Mouse (Mus musculus) forebrain, embryonic 10.5 days (tissue): Measurements from ENCODE around the gene Fhit. TPM values are rescaled to one million over a fixed set of nuclear protein-coding genes. Genes with fewer than 3 reads are reported as not detected.
"Not testable (repeated sequence)": the region's sequence is repeated elsewhere in the genome, so short reads cannot be mapped to it uniquely, and the experiment has no call there.

ENCODE experiments used
- DNase-seq: peaks from one replicate; pipeline ENCODE4 v3.0.0-alpha.2; 2017; ENCODE audit warnings: low spot score; ENCODE audit errors: extremely low spot score
- H3K27ac ChIP-seq: fragments of 300-500 bp; sonication (generic); 2 replicates; pipeline ENCODE4 v1.5.1; 2016; ENCODE audit warnings: mild to moderate bottlenecking
- H3K27me3 ChIP-seq: fragments of 300-500 bp; sonication (generic); 2 replicates; pipeline ENCODE4 v1.6.1; 2016; ENCODE audit warnings: mild to moderate bottlenecking; ENCODE audit not compliant: poor library complexity, severe bottlenecking
- H3K36me3 ChIP-seq: fragments of 300-500 bp; sonication (generic); replicated peaks from 2 replicates; pipeline ENCODE4 v1.6.1; 2016; ENCODE audit warnings: mild to moderate bottlenecking, moderate library complexity
- H3K4me1 ChIP-seq: fragments of 300-500 bp; sonication (generic); 2 replicates; pipeline ENCODE4 v1.6.1; 2016
- H3K4me3 ChIP-seq: fragments of 300-500 bp; sonication (generic); 2 replicates; pipeline ENCODE4 v1.5.1; 2016; ENCODE audit warnings: mild to moderate bottlenecking, moderate library complexity
- H3K9me3 ChIP-seq: fragments of 300-500 bp; sonication (generic); 2 replicates; pipeline ENCODE4 v1.6.1; 2016; ENCODE audit warnings: mild to moderate bottlenecking, moderate library complexity
- WGBS: fragments of 180-500 bp; shearing (Covaris S2); methylation state at CpG from one replicate; pipeline ENCODE4 v1.1.7; 2016; 5-methylcytosine and 5-hydroxymethylcytosine counted together
- polyA plus RNA-seq: library from polyadenylated mRNA; unstranded; fragments of >200 nt; fragmentation: Nextera tagmentation; extraction: Ambion mirVana; gene quantifications from 2 replicates; pipeline ENCODE4 v1.2.1, GENCODE M21; 2016

Gene Fhit
- polyA plus RNA-seq, 1 experiment from 2014 or later, result 1.4 TPM

DNA sequence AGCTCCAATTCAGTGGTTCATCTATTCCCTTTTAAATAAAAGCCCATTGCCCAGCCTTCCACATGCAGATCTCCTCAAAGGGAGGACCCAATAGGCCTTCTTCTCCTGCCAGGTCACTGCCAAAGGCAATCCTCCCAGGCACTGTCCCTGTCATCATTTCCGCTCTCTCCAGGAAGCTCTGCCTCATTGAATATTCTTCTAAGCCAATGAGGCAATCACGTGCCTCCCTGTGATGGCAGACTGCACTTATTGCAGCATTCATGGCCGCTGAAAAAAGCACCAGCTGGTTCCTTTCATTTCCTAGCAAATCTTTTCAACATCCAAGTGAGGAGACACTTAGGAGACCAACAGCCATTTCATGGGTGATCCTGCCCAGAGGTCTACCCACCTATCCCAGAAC is 77.9 kb downstream of the Fhit start:
- no peaks in the 10 kb centered on the region for H3K27me3 ChIP-seq
- WGBS, result 66% methylated on average over 3 of the region's 3 CpGs
- H3K36me3 ChIP-seq, result no peaks in the 10 kb centered on the region
- H3K27ac ChIP-seq, result no peak overlapping the region
- H3K9me3 ChIP-seq, result no peaks in the 10 kb centered on the region
- no peak for DNase-seq
- H3K4me3 ChIP-seq, result no peak overlapping the region
- H3K4me1 ChIP-seq, result peaks cover 8% of the 10 kb centered on the region

GRCm38 (mm10) chr14:11083462-11083861 is 78.4 kb downstream of the Fhit start:
- Histone ChIP-seq H3K27ac (no peak overlapping the region), H3K27me3 (no peaks in the 10 kb centered on the region)

GRCm38 (mm10) chr14:11063594-11063993 is 98.2 kb downstream of the Fhit start:
- H3K27ac ChIP-seq, result no peak overlapping the region
- H3K36me3 ChIP-seq, result no peaks in the 10 kb centered on the region
- H3K4me3 ChIP-seq, result no peak overlapping the region
- H3K4me1 ChIP-seq, result peaks cover 6% of the 10 kb centered on the region; the same call in 1 of the 2 replicates
- no peaks in the 10 kb centered on the region for H3K9me3 ChIP-seq
- no peak for DNase-seq
- H3K27me3 ChIP-seq, result no peaks in the 10 kb centered on the region
- WGBS, result 80% methylated on average over 2 of the region's 2 CpGs

More at GRCm38 (mm10) chr14:11083462-11083861, 78.4 kb downstream of the Fhit start:
- peaks cover 8% of the 10 kb centered on the region for H3K4me1 ChIP-seq
- H3K9me3 ChIP-seq, result no peaks in the 10 kb centered on the region
- DNase-seq, result no peak
- no peak overlapping the region for H3K4me3 ChIP-seq
- WGBS, result 80% methylated on average over 5 of the region's 5 CpGs
- no peaks in the 10 kb centered on the region for H3K36me3 ChIP-seq

- Histone ChIP-seq H3K36me3 (no peaks in the 10 kb centered on the region), H3K9me3 (no peaks in the 10 kb centered on the region), H3K27ac (no peak overlapping the region), H3K4me3 (no peak overlapping the region), H3K27me3 (no peaks in the 10 kb centered on the region), H3K4me1 (peaks cover 6% of the 10 kb centered on the region; the same call in 1 of the 2 replicates)
- DNase-seq, result no peak
These were observed 101.6 kb downstream of the Fhit start for GRCm38 (mm10) chr14:11060221-11060620.

DNA sequence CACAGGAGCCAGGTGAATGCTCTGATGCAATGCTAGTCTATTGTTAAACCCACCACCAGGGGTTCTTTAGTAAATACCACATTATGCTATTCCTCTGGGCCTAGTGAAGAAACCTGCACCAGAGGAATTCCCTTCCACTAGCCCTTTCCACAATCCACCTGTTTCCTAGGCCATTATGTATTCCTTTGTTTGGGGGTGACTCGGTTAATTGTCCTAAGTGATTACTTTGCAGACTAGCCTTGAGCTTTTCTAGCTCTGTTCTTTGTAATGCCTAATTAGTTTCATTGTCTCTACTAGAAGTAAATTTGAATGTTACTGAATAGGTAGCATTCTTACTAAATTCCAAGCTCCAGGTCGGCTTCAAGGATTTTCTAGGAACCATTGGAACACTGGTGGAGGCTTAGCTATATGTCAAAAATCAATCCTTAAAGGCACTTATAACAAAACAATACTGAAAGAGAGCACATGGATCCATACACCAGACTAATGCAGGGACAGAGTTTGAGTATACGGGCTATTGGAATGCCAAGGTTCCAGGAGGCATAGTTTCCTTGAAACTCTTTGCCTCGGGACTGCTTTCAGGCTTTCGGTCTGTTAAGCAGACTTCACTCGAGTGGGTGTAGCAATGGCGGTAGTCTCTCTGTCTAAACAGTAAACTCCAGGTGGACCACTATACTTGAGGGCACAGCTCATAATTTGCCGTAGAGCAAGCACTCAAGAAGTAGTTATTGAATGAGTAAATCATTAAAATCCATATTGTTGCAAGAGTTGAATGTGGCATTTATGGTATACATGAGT is 122.1 kb downstream of the Fhit start:
- not testable (repeated sequence) for H3K27ac ChIP-seq, H3K9me3 ChIP-seq, H3K27me3 ChIP-seq, H3K4me1 ChIP-seq, H3K36me3 ChIP-seq, H3K4me3 ChIP-seq, DNase-seq
- WGBS, result 47% methylated on average over 8 of the region's 8 CpGs

GRCm38 (mm10) chr14:11021391-11021790 is 140.4 kb downstream of the Fhit start:
- no peak overlapping the region for H3K27ac ChIP-seq
- no peak for DNase-seq
- H3K27me3 ChIP-seq, result no peaks in the 10 kb centered on the region
- no peaks in the 10 kb centered on the region for H3K36me3 ChIP-seq
- H3K4me3 ChIP-seq, result no peak overlapping the region
- no peaks in the 10 kb centered on the region; the same call in 1 of the 2 replicates for H3K4me1 ChIP-seq
- 14% methylated on average over 3 of the region's 3 CpGs for WGBS
- no peaks in the 10 kb centered on the region for H3K9me3 ChIP-seq

DNA sequence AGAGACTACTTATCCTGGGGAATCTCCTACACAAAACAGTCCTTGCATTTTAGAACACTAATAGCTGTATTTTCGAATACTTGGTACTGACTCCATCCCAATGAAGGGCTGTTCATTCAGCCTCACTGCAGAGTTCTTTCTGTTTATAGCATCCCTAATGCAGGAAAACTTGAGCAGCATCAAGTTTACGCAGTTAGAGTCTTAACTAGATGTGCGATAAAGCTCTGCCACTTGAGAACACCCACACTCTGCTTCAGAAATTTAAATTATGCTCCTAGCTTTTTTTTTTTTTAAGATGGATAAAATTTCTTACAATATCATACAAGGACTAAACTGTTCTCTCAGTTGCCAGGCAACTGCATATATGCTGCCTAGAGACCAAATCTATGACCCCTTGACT is 183.2 kb downstream of the Fhit start:
- WGBS, result 94% methylated on average over 3 of the region's 3 CpGs
- Histone ChIP-seq H3K4me3 (no peak overlapping the region), H3K9me3 (no peaks in the 10 kb centered on the region), H3K4me1 (no peaks in the 10 kb centered on the region), H3K27me3 (no peaks in the 10 kb centered on the region), H3K36me3 (no peaks in the 10 kb centered on the region), H3K27ac (no peak overlapping the region)
- DNase-seq, result no peak

- no peaks in the 10 kb centered on the region for H3K9me3 ChIP-seq
- H3K4me3 ChIP-seq, result no peak overlapping the region
- no peaks in the 10 kb centered on the region for H3K36me3 ChIP-seq
- no peaks in the 10 kb centered on the region for H3K27me3 ChIP-seq
- H3K4me1 ChIP-seq, result no peaks in the 10 kb centered on the region
- no peak for DNase-seq
- no peak overlapping the region for H3K27ac ChIP-seq
- 90% methylated on average over 1 of the region's 1 CpGs for WGBS
These were observed 220.2 kb downstream of the Fhit start for GRCm38 (mm10) chr14:10941647-10942046.

DNA sequence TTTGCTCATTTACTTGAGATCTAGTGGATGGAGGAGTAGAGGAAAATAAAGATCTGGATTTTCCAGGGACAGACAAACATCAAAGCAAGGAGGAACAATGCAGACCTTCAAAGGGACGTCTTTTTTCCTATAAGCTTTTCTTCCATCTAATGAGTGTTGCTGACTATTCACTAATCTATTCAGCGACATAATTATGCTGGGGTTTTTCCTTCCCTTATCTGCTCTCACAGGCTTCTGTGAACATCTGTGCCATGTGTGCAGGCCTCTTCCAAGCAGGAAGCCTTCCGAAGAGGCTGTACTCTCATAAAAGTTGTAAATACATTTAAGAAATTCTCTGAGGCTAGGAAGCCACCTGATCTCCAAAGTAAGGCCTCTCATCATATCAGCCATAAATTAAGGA is 228.2 kb downstream of the Fhit start:
- no peak for DNase-seq
- no peaks in the 10 kb centered on the region for H3K36me3 ChIP-seq
- H3K27me3 ChIP-seq, result no peaks in the 10 kb centered on the region
- WGBS, result 35% methylated on average over 3 of the region's 3 CpGs
- peaks cover 19% of the 10 kb centered on the region for H3K4me1 ChIP-seq
- no peak overlapping the region for H3K4me3 ChIP-seq
- no peaks in the 10 kb centered on the region for H3K9me3 ChIP-seq
- H3K27ac ChIP-seq, result 0 out of 2 replicates have a peak overlapping the region, but pooled peaks have one; percentile 30

DNA sequence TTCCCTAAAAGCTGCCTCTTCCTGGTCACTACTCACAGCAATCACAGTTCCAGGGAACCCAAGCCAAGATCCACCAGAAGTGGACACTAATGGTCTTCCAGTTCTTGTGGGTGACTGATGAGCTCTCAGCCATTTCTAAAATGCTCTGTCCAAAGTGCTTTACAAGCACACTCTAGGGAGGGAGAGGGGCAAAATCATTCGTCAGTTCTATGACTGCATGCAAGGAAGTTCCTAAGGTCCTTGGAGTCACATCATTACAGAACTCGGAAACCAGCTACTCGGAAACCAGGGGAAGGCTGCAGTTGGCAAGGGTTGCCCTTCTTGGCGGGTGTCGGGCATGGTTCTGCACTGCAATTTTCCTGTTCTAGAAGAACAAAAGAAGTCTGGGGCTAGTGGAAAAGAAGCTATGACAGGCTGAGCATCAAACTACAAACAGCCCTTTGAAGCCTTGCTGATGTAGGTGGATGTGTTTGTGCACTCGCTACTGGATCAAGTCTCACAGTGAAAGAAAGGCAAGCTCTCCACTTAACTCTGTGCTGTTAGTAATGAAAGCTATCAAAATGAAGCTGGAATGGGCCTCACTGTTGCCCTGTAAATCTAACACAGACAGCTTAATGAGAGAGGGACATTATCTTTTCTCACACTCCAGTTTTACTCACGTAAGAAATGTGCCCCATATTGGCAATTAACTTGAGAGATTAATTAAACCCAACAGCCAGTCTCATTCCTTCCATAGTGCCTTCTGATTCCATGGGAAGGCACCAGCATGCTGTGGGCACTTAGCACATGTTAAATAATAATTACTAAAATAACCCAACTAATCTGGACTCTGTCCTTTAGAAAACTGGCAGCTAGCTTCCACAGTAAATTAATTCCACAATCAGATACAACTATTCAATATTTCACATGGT is 243.7 kb downstream of the Fhit start:
- H3K4me1 ChIP-seq, result no peaks in the 10 kb centered on the region
- H3K4me3 ChIP-seq, result no peak overlapping the region
- H3K27me3 ChIP-seq, result no peaks in the 10 kb centered on the region
- no peaks in the 10 kb centered on the region for H3K9me3 ChIP-seq
- DNase-seq, result no peak
- 79% methylated on average over 7 of the region's 7 CpGs for WGBS
- H3K27ac ChIP-seq, result no peak overlapping the region
- H3K36me3 ChIP-seq, result no peaks in the 10 kb centered on the region

- no peak overlapping the region for H3K27ac ChIP-seq
- H3K27me3 ChIP-seq, result no peaks in the 10 kb centered on the region
- DNase-seq, result no peak
- no peaks in the 10 kb centered on the region for H3K4me1 ChIP-seq
- no peaks in the 10 kb centered on the region for H3K9me3 ChIP-seq
- no peaks in the 10 kb centered on the region for H3K36me3 ChIP-seq
- 79% methylated on average over 2 of the region's 2 CpGs for WGBS
- H3K4me3 ChIP-seq, result no peak overlapping the region
These were observed 253.8 kb downstream of the Fhit start for GRCm38 (mm10) chr14:10908011-10908410.

DNA sequence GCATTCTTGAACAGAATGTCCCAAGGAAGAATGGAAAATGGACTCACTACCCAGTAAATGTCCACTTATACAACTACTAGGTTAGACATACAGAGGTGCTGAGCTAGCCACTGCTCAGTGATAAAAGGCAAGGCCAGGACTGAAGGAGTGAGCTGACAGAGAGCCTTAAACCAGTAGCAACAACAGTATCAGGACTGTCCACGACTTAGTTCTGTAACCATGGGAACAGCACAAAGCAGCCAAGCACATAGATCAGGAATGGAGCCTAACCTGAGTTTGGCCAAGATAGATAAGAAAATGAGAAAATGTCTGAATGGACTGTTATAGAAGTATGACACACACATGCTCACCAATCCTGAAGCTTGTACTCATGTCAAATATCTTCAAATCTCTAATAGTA is 279.1 kb downstream of the Fhit start:
- no peaks in the 10 kb centered on the region for H3K27me3 ChIP-seq
- H3K36me3 ChIP-seq, result no peaks in the 10 kb centered on the region
- no peaks in the 10 kb centered on the region for H3K9me3 ChIP-seq
- no peak overlapping the region for H3K27ac ChIP-seq
- H3K4me1 ChIP-seq, result no peaks in the 10 kb centered on the region
- WGBS, result 45% methylated on average over 1 of the region's 1 CpGs
- DNase-seq, result no peak
- no peak overlapping the region for H3K4me3 ChIP-seq

GRCm38 (mm10) chr14:10880749-10881148 is 281.1 kb downstream of the Fhit start:
- H3K27me3 ChIP-seq, result no peaks in the 10 kb centered on the region
- no peak for DNase-seq
- 73% methylated on average over 2 of the region's 2 CpGs for WGBS

More at GRCm38 (mm10) chr14:10880749-10881148, 281.1 kb downstream of the Fhit start:
- H3K4me3 ChIP-seq, result no peak overlapping the region
- H3K27ac ChIP-seq, result no peak overlapping the region
- H3K4me1 ChIP-seq, result no peaks in the 10 kb centered on the region
- no peaks in the 10 kb centered on the region for H3K9me3 ChIP-seq
- no peaks in the 10 kb centered on the region for H3K36me3 ChIP-seq
